Mouse (Mus musculus) spleen, postnatal 14 days (tissue): ENCODE measurements around the gene Grhl1.
"Not testable (repeated sequence)": the region's sequence is repeated elsewhere in the genome, so short reads cannot be mapped to it uniquely, and the experiment has no call there.

Experiments
- DNase-seq, 2 experiments: peaks; one replicate each; pipeline ENCODE4 v3.0.0; 2021 to 2022; ENCODE audit warnings: low spot score in 2 of 2

The Grhl1 gene

GRCm38 (mm10) chr12:24571523-24572392, at the start of gene Grhl1:
TSS of gene Grhl1 (plus strand) at chr12:24572283.
- DNase-seq, result peak; percentile 85 to 86

- DNase-seq, result not testable (repeated sequence)
These were observed 47.0 kb upstream of the Grhl1 start for GRCm38 (mm10) chr12:24525065-24525464.

GRCm38 (mm10) chr12:24536390-24536789, 35.7 kb upstream of the Grhl1 start:
- no peak for DNase-seq

- DNase-seq, result no peak
These were observed 34.9 kb upstream of the Grhl1 start for GRCm38 (mm10) chr12:24537201-24537600.

GRCm38 (mm10) chr12:24537965-24538364, 34.1 kb upstream of the Grhl1 start:
- no peak for DNase-seq

- DNase-seq, result no peak
These were observed 30.5 kb upstream of the Grhl1 start for GRCm38 (mm10) chr12:24541426-24542154.

GRCm38 (mm10) chr12:24547686-24548085, 24.4 kb upstream of the Grhl1 start:
- DNase-seq, result no peak

GRCm38 (mm10) chr12:24548885-24549284, 23.2 kb upstream of the Grhl1 start:
- no peak for DNase-seq

GRCm38 (mm10) chr12:24552531-24552930, 19.6 kb upstream of the Grhl1 start:
- DNase-seq, result no peak

- DNase-seq, result no peak
These were observed 16.1 kb upstream of the Grhl1 start for GRCm38 (mm10) chr12:24555976-24556375.

GRCm38 (mm10) chr12:24563395-24563960, 8.6 kb upstream of the Grhl1 start:
- no peak for DNase-seq

GRCm38 (mm10) chr12:24565311-24565710, 6.8 kb upstream of the Grhl1 start:
- DNase-seq, result no peak

- DNase-seq, result no peak
These were observed 4.5 kb upstream of the Grhl1 start for GRCm38 (mm10) chr12:24567606-24568005.

GRCm38 (mm10) chr12:24572421-24573274, 565 bp downstream of the Grhl1 start:
- no peak for DNase-seq

- no peak for DNase-seq
These were observed 1.1 kb downstream of the Grhl1 start for GRCm38 (mm10) chr12:24573275-24573580.

- DNase-seq, result no peak
These were observed 2.8 kb downstream of the Grhl1 start for GRCm38 (mm10) chr12:24574870-24575269.

- DNase-seq, result no peak
These were observed 8.4 kb downstream of the Grhl1 start for GRCm38 (mm10) chr12:24580452-24580851.

GRCm38 (mm10) chr12:24580996-24581683, 9.1 kb downstream of the Grhl1 start:
- no peak for DNase-seq

GRCm38 (mm10) chr12:24583653-24584052, 11.6 kb downstream of the Grhl1 start:
- no peak for DNase-seq

- DNase-seq, result no peak
These were observed 12.8 kb downstream of the Grhl1 start for GRCm38 (mm10) chr12:24584835-24585234.

GRCm38 (mm10) chr12:24586193-24586592, 14.1 kb downstream of the Grhl1 start:
- no peak for DNase-seq
